Mouse (Mus musculus): ENCODE data around the gene Fam20b. TPM values are rescaled to one million over a fixed set of nuclear protein-coding genes. Genes with fewer than 3 reads are reported as not detected.
A peak's percentile ranks its signal among the peaks of the same experiment; 100 is the strongest.

Gene Fam20b
- polyA plus RNA-seq (2014; fragmentation: Nextera tagmentation; extraction: Ambion mirVana), result 22.1 and 22.2 TPM in 2 replicates

- Histone ChIP-seq H3K4me3 (ENCODE audit: low read depth, low read length) (peak within 1 kb of the TSS; percentile 77), H3K9ac (ENCODE audit: low read depth, low read length) (peak within 1 kb of the TSS; percentile 78), H3K9me3 (ENCODE audit: control insufficient read depth, low read length) (no peaks in the 10 kb centered on the region), H3K27me3 (replicated peaks; ENCODE audit: control insufficient read depth, insufficient read depth, low read length) (no peaks in the 10 kb centered on the region), H3K4me2 (peak within 1 kb of the TSS; percentile 69), H3K27ac (ENCODE audit: low read depth, low read length) (peak within 1 kb of the TSS; percentile 95), H3K4me1 (replicated peaks; ENCODE audit: control insufficient read depth, insufficient read depth, low read length) (peaks cover 21% of the 10 kb centered on the region), H3K36me3 (ENCODE audit: control insufficient read depth, insufficient read depth, low read length) (no peaks in the 10 kb centered on the region)
- DNase-seq (ENCODE audit: low spot score) (peak; percentile 95), ATAC-seq (replicated peaks; ENCODE audit: low FRiP score) (peak; percentile 94)
- WGBS, result 1% methylated on average over 38 of the region's 47 CpGs
These were observed at the start of gene Fam20b for GRCm38 (mm10) chr1:156718950-156719805. Gene Fam20b (minus strand): TSS chr1:156719086.

GRCm38 (mm10) chr1:156765311-156765710 is 46.4 kb upstream of the Fam20b start:
- no peak overlapping the region for H3K4me2 ChIP-seq
- no peak overlapping the region for H3K4me3 ChIP-seq (ENCODE audit: low read depth, low read length)
- no peaks in the 10 kb centered on the region for H3K27me3 ChIP-seq (replicated peaks; ENCODE audit: control insufficient read depth, insufficient read depth, low read length)
- no peak overlapping the region for H3K27ac ChIP-seq (ENCODE audit: low read depth, low read length)
- ATAC-seq (replicated peaks; ENCODE audit: low FRiP score) (no peak), DNase-seq (ENCODE audit: low spot score) (no peak)
- H3K9ac ChIP-seq (ENCODE audit: low read depth, low read length), result no peak overlapping the region
- no peaks in the 10 kb centered on the region for H3K4me1 ChIP-seq (replicated peaks; ENCODE audit: control insufficient read depth, insufficient read depth, low read length)
- peaks cover 9% of the 10 kb centered on the region; the same call in 1 of the 2 replicates for H3K9me3 ChIP-seq (ENCODE audit: control insufficient read depth, low read length)
- 78% methylated on average over 3 of the region's 3 CpGs for WGBS
- no peaks in the 10 kb centered on the region for H3K36me3 ChIP-seq (ENCODE audit: control insufficient read depth, insufficient read depth, low read length)

GRCm38 (mm10) chr1:156764584-156764983 is 45.7 kb upstream of the Fam20b start:
- no peak overlapping the region for H3K4me2 ChIP-seq
- no peak overlapping the region for H3K27ac ChIP-seq (ENCODE audit: low read depth, low read length)
- H3K4me1 ChIP-seq (replicated peaks; ENCODE audit: control insufficient read depth, insufficient read depth, low read length), result no peaks in the 10 kb centered on the region
- ATAC-seq (replicated peaks; ENCODE audit: low FRiP score) (no peak), DNase-seq (ENCODE audit: low spot score) (no peak)
- peaks cover 9% of the 10 kb centered on the region; the same call in 1 of the 2 replicates for H3K9me3 ChIP-seq (ENCODE audit: control insufficient read depth, low read length)
- no peaks in the 10 kb centered on the region for H3K27me3 ChIP-seq (replicated peaks; ENCODE audit: control insufficient read depth, insufficient read depth, low read length)
- no peak overlapping the region for H3K9ac ChIP-seq (ENCODE audit: low read depth, low read length)
- 62% methylated on average over 6 of the region's 6 CpGs for WGBS
- no peak overlapping the region for H3K4me3 ChIP-seq (ENCODE audit: low read depth, low read length)
- no peaks in the 10 kb centered on the region for H3K36me3 ChIP-seq (ENCODE audit: control insufficient read depth, insufficient read depth, low read length)

GRCm38 (mm10) chr1:156763280-156763679 is 44.4 kb upstream of the Fam20b start:
- no peaks in the 10 kb centered on the region for H3K27me3 ChIP-seq (replicated peaks; ENCODE audit: control insufficient read depth, insufficient read depth, low read length)
- no peaks in the 10 kb centered on the region for H3K4me1 ChIP-seq (replicated peaks; ENCODE audit: control insufficient read depth, insufficient read depth, low read length)
- H3K27ac ChIP-seq (ENCODE audit: low read depth, low read length), result no peak overlapping the region
- H3K36me3 ChIP-seq (ENCODE audit: control insufficient read depth, insufficient read depth, low read length), result no peaks in the 10 kb centered on the region
- peaks cover 9% of the 10 kb centered on the region; the same call in 1 of the 2 replicates for H3K9me3 ChIP-seq (ENCODE audit: control insufficient read depth, low read length)
- no peak for DNase-seq (ENCODE audit: low spot score)
- 88% methylated on average over 6 of the region's 6 CpGs for WGBS
- no peak for ATAC-seq (replicated peaks; ENCODE audit: low FRiP score)
- no peak overlapping the region for H3K9ac ChIP-seq (ENCODE audit: low read depth, low read length)
- H3K4me3 ChIP-seq (ENCODE audit: low read depth, low read length), result no peak overlapping the region
- H3K4me2 ChIP-seq, result no peak overlapping the region

GRCm38 (mm10) chr1:156761430-156761801 is 42.5 kb upstream of the Fam20b start:
- no peak overlapping the region for H3K4me2 ChIP-seq
- DNase-seq (ENCODE audit: low spot score), result no peak
- no peak overlapping the region for H3K27ac ChIP-seq (ENCODE audit: low read depth, low read length)
- H3K9ac ChIP-seq (ENCODE audit: low read depth, low read length), result no peak overlapping the region
- no peak for ATAC-seq (replicated peaks; ENCODE audit: low FRiP score)
- H3K36me3 ChIP-seq (ENCODE audit: control insufficient read depth, insufficient read depth, low read length), result no peaks in the 10 kb centered on the region
- peaks cover 3% of the 10 kb centered on the region; the same call in 1 of the 2 replicates for H3K9me3 ChIP-seq (ENCODE audit: control insufficient read depth, low read length)
- no peak overlapping the region for H3K4me3 ChIP-seq (ENCODE audit: low read depth, low read length)
- WGBS, result 75% methylated on average over 10 of the region's 10 CpGs
- H3K27me3 ChIP-seq (replicated peaks; ENCODE audit: control insufficient read depth, insufficient read depth, low read length), result no peaks in the 10 kb centered on the region
- H3K4me1 ChIP-seq (replicated peaks; ENCODE audit: control insufficient read depth, insufficient read depth, low read length), result no peaks in the 10 kb centered on the region

GRCm38 (mm10) chr1:156760549-156761429 is 41.9 kb upstream of the Fam20b start:
- H3K27me3 ChIP-seq (replicated peaks; ENCODE audit: control insufficient read depth, insufficient read depth, low read length), result no peaks in the 10 kb centered on the region
- ATAC-seq (replicated peaks; ENCODE audit: low FRiP score) (no peak), DNase-seq (ENCODE audit: low spot score) (no peak)
- H3K4me2 ChIP-seq, result no peak overlapping the region
- no peak overlapping the region for H3K4me3 ChIP-seq (ENCODE audit: low read depth, low read length)
- H3K36me3 ChIP-seq (ENCODE audit: control insufficient read depth, insufficient read depth, low read length), result no peaks in the 10 kb centered on the region
- no peak overlapping the region for H3K27ac ChIP-seq (ENCODE audit: low read depth, low read length)
- 73% methylated on average over 13 of the region's 13 CpGs for whole genome bisulfite sequencing
- H3K4me1 ChIP-seq (replicated peaks; ENCODE audit: control insufficient read depth, insufficient read depth, low read length), result no peaks in the 10 kb centered on the region
- no peaks in the 10 kb centered on the region for H3K9me3 ChIP-seq (ENCODE audit: control insufficient read depth, low read length)
- H3K9ac ChIP-seq (ENCODE audit: low read depth, low read length), result no peak overlapping the region

- no peaks in the 10 kb centered on the region for H3K36me3 ChIP-seq (ENCODE audit: control insufficient read depth, insufficient read depth, low read length)
- 76% methylated on average over 4 of the region's 4 CpGs for WGBS
- no peaks in the 10 kb centered on the region for H3K27me3 ChIP-seq (replicated peaks; ENCODE audit: control insufficient read depth, insufficient read depth, low read length)
- H3K4me3 ChIP-seq (ENCODE audit: low read depth, low read length), result no peak overlapping the region
- DNase-seq (ENCODE audit: low spot score), result no peak
- no peak for ATAC-seq (replicated peaks; ENCODE audit: low FRiP score)
- H3K9ac ChIP-seq (ENCODE audit: low read depth, low read length), result no peak overlapping the region
- no peaks in the 10 kb centered on the region for H3K9me3 ChIP-seq (ENCODE audit: control insufficient read depth, low read length)
- no peak overlapping the region for H3K27ac ChIP-seq (ENCODE audit: low read depth, low read length)
- no peak overlapping the region for H3K4me2 ChIP-seq
- H3K4me1 ChIP-seq (replicated peaks; ENCODE audit: control insufficient read depth, insufficient read depth, low read length), result no peaks in the 10 kb centered on the region
These were observed 39.4 kb upstream of the Fam20b start for GRCm38 (mm10) chr1:156758326-156758725.

GRCm38 (mm10) chr1:156754608-156755413 is 35.9 kb upstream of the Fam20b start:
- no peak for ATAC-seq (replicated peaks; ENCODE audit: low FRiP score)
- peaks cover 17% of the 10 kb centered on the region for H3K4me1 ChIP-seq (replicated peaks; ENCODE audit: control insufficient read depth, insufficient read depth, low read length)
- H3K27ac ChIP-seq (ENCODE audit: low read depth, low read length), result no peak overlapping the region
- no peaks in the 10 kb centered on the region for H3K36me3 ChIP-seq (ENCODE audit: control insufficient read depth, insufficient read depth, low read length)
- H3K9me3 ChIP-seq (ENCODE audit: control insufficient read depth, low read length), result no peaks in the 10 kb centered on the region
- no peak overlapping the region for H3K4me3 ChIP-seq (ENCODE audit: low read depth, low read length)
- no peak for DNase-seq (ENCODE audit: low spot score)
- H3K9ac ChIP-seq (ENCODE audit: low read depth, low read length), result no peak overlapping the region
- H3K27me3 ChIP-seq (replicated peaks; ENCODE audit: control insufficient read depth, insufficient read depth, low read length), result no peaks in the 10 kb centered on the region
- H3K4me2 ChIP-seq, result no peak overlapping the region
- 54% methylated on average over 15 of the region's 15 CpGs for WGBS
